Mouse (Mus musculus) megakaryocyte, embryonic 14.5 days (primary cell): ENCODE measurements around the gene Gatad2a. TPM values are rescaled to one million over a fixed set of nuclear protein-coding genes. Genes with fewer than 3 reads are reported as not detected.

Experiments
- H3K27me3 ChIP-seq: replicated peaks from 2 replicates; pipeline ENCODE3; 2012; ENCODE audit warnings: inconsistent platforms
- H3K36me3 ChIP-seq: replicated peaks from 2 replicates; pipeline ENCODE3; 2012; ENCODE audit warnings: low read length, inconsistent platforms, mixed read lengths
- H3K4me1 ChIP-seq: 2 replicates; pipeline ENCODE4 v1.6.1; 2012; ENCODE audit warnings: inconsistent platforms
- H3K4me3 ChIP-seq: replicated peaks from 2 replicates; pipeline ENCODE3; 2012; ENCODE audit warnings: moderate library complexity, mild to moderate bottlenecking, inconsistent platforms
- H3K9me3 ChIP-seq: 2 replicates; pipeline ENCODE4 v1.6.1; 2012; ENCODE audit warnings: inconsistent platforms
- FLI1 ChIP-seq: IDR thresholded peaks from 2 replicates; pipeline ENCODE4 v1.6.1; 2012; ENCODE audit warnings: low read length, inconsistent platforms, mixed read lengths
- GATA1 ChIP-seq: IDR thresholded peaks from 3 replicates; pipeline ENCODE4 v1.6.1; 2012; ENCODE audit warnings: mixed read lengths, low read length, inconsistent platforms, borderline replicate concordance
- polyA plus RNA-seq: library from polyadenylated mRNA; stranded (reverse); fragments of >175 nt; gene quantifications from 2 replicates; pipeline ENCODE4 v1.2.3, GENCODE M21; 2012; ENCODE audit warnings: low replicate concordance; ENCODE audit not compliant: insufficient read depth

Gatad2a gene
- polyA plus RNA-seq, 1 experiment = 88.5 TPM

DNA sequence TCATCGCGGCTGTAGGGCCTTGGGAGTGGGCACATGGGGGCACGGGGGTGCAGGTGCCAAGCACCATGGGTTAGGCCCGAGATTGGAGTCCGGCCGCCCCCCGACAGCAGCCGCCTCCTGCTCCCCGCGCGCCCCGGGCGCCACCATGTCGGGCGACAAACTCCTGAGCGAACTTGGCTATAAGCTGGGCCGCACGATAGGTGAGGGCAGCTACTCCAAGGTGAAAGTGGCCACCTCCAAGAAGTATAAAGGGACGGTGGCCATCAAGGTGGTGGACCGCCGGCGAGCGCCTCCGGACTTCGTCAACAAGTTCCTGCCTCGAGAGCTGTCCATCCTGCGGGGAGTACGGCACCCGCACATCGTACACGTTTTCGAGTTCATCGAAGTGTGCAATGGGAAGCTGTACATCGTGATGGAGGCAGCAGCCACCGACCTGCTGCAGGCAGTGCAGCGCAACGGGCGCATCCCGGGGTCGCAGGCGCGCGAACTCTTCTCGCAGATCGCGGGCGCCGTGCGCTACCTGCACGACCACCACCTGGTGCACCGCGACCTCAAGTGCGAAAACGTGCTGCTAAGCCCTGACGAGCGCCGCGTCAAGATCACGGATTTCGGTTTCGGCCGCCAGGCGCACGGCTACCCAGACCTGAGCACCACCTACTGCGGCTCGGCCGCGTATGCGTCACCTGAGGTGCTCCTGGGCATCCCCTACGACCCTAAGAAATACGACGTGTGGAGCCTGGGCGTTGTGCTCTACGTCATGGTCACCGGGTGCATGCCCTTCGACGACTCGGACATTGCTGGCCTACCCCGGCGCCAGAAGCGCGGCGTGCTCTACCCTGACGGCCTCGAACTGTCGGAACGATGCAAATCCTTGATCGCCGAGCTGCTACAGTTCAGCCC lies 93.8 kb downstream of the Gatad2a start, which contains the start of the genes Tssk6, Ndufa13 and Yjefn3:
Gene Tssk6 (plus strand): TSS at position 22 of the 900 bp plus-strand sequence.
Gene Ndufa13 (minus strand): TSS at position 396 of the 900 bp plus-strand sequence.
Gene Yjefn3 (minus strand): TSS at position 550 of the 900 bp plus-strand sequence.
- Histone ChIP-seq H3K36me3 (peaks cover 29% of the 10 kb centered on the region), H3K4me1 (peaks cover 68% of the 10 kb centered on the region), H3K4me3 (peak within 1 kb of the TSS; percentile 99), H3K27me3 (no peaks in the 10 kb centered on the region), H3K9me3 (no peaks in the 10 kb centered on the region)
- TF ChIP-seq FLI1 (no peak; the same call in 1 of the 2 replicates), GATA1 (no peak)

DNA sequence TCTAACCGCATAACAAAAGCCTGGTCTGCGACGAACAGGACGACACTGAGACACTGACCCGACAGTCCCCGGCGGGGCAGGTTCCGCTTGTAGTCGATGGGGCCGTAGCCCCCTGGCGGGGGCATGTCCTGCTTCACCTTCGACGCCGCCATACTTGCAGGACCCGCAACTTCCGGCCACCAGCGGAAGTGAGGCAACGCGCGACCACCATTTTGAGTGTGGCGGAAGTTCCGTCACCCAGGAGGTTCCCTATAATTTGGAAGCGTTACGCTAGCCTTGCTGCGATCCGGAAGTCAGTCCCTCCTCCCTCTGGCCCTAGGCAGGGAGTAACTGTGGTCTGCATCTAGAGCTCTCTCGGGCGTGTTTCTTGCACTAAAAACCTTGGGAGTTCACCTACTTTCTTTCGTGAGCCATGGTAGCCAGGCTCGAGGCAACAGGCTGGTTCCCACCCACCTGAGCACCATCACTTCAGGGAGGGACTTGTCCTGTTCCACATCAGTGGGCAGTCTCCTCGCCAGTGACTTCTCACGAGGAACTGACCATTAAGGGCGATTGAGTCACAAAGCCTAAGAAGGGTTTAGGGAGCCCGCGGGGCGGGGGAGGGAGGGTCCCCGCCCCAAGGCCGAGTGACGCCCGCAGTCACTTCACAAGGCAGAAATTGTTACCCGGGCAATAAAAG lies 94.6 kb downstream of the Gatad2a start:
- Histone ChIP-seq H3K9me3 (no peaks in the 10 kb centered on the region), H3K36me3 (peaks cover 33% of the 10 kb centered on the region), H3K4me1 (peaks cover 74% of the 10 kb centered on the region), H3K27me3 (no peaks in the 10 kb centered on the region), H3K4me3 (peak overlapping the region; percentile 99)
- TF ChIP-seq GATA1 = no peak
- peak; percentile 98 for TF ChIP-seq FLI1

- TF ChIP-seq FLI1 (no peak), GATA1 (no peak)
- peaks cover 75% of the 10 kb centered on the region for H3K4me1 ChIP-seq
- H3K9me3 ChIP-seq = no peaks in the 10 kb centered on the region
- H3K36me3 ChIP-seq = peaks cover 35% of the 10 kb centered on the region
- H3K4me3 ChIP-seq = peak overlapping the region; percentile 99
- H3K27me3 ChIP-seq = no peaks in the 10 kb centered on the region
These were observed 95.2 kb downstream of the Gatad2a start for GRCm38 (mm10) chr8:69900895-69901451.

DNA sequence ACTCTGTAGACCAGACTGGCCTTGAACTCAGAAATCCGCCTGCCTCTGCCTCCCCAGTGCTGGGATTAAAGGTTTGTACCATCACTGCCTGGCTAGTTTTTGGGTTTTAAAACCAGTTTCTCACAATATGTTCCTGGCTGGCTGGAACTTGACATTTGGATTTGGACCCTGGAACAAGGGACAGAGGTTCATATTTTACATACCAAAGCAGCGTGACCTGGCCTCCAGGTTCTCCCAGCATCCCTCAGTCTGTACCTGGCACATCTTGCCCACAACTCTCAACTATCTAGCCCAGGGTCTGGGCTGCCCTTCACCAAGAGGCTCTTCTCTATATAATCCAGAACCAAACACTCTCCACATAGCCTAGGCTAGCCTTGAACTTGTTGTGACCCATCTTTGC lies 96.3 kb downstream of the Gatad2a start:
- peaks cover 83% of the 10 kb centered on the region for H3K4me1 ChIP-seq
- H3K4me3 ChIP-seq = peak overlapping the region; percentile 16
- H3K27me3 ChIP-seq = no peaks in the 10 kb centered on the region
- H3K9me3 ChIP-seq = no peaks in the 10 kb centered on the region
- H3K36me3 ChIP-seq = peaks cover 46% of the 10 kb centered on the region
- TF ChIP-seq FLI1 = no peak
- no peak for TF ChIP-seq GATA1

DNA sequence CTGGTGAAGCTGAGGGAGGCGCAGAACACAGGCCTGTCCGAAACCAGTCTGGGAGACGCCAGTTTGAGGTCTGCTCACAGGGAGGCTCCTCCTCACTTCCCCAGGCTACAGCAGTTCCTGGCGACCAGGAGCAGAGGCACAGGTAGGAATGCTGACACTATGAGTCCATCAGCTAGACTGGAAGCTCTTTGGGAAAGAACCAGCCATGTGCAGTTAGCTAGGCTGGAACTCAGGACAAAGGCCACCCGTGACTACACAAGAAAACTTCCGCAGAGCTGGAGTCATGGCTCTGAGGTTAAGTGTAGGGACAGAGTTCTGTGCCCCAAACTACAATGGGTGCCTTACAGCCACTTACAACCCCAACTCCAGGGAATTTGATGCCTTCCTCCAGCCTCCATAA lies 98.3 kb downstream of the Gatad2a start:
- Histone ChIP-seq H3K4me3 (peak overlapping the region; percentile 35), H3K4me1 (peaks cover 79% of the 10 kb centered on the region), H3K9me3 (no peaks in the 10 kb centered on the region), H3K27me3 (no peaks in the 10 kb centered on the region), H3K36me3 (peaks cover 66% of the 10 kb centered on the region)
- TF ChIP-seq FLI1 (no peak), GATA1 (no peak)

GRCm38 (mm10) chr8:69895772-69896451 lies 100.3 kb downstream of the Gatad2a start:
- TF ChIP-seq GATA1 (no peak), FLI1 (no peak)
- Histone ChIP-seq H3K27me3 (no peaks in the 10 kb centered on the region), H3K4me1 (peaks cover 65% of the 10 kb centered on the region), H3K4me3 (no peak overlapping the region), H3K36me3 (peaks cover 83% of the 10 kb centered on the region), H3K9me3 (no peaks in the 10 kb centered on the region)

GRCm38 (mm10) chr8:69894836-69895332 lies 101.3 kb downstream of the Gatad2a start:
- Histone ChIP-seq H3K27me3 (no peaks in the 10 kb centered on the region), H3K9me3 (no peaks in the 10 kb centered on the region), H3K36me3 (peaks cover 86% of the 10 kb centered on the region), H3K4me3 (no peak overlapping the region), H3K4me1 (peaks cover 58% of the 10 kb centered on the region)
- TF ChIP-seq GATA1 = no peak
- no peak for TF ChIP-seq FLI1

- no peak overlapping the region for H3K4me3 ChIP-seq
- no peaks in the 10 kb centered on the region for H3K9me3 ChIP-seq
- peaks cover 80% of the 10 kb centered on the region for H3K36me3 ChIP-seq
- TF ChIP-seq FLI1 (no peak), GATA1 (no peak)
- peaks cover 61% of the 10 kb centered on the region for H3K4me1 ChIP-seq
- peaks cover 10% of the 10 kb centered on the region for H3K27me3 ChIP-seq
These were observed 102.3 kb downstream of the Gatad2a start for GRCm38 (mm10) chr8:69893863-69894262.

GRCm38 (mm10) chr8:69890813-69891241 lies 105.4 kb downstream of the Gatad2a start:
- Histone ChIP-seq H3K9me3 (no peaks in the 10 kb centered on the region), H3K27me3 (peaks cover 40% of the 10 kb centered on the region), H3K4me3 (no peak overlapping the region), H3K4me1 (peaks cover 64% of the 10 kb centered on the region), H3K36me3 (peaks cover 52% of the 10 kb centered on the region)
- TF ChIP-seq FLI1 = no peak
- TF ChIP-seq GATA1 = no peak
